Mouse (Mus musculus) lung, postnatal 4 days (tissue): ENCODE data around the gene Rab4b.
A peak's percentile ranks its signal among the peaks of the same experiment; 100 is the strongest.

ENCODE experiments used
- DNase-seq, 2 experiments: peaks; one replicate each; pipeline ENCODE4 v3.0.0; 2021

Gene Rab4b

GRCm38 (mm10) chr7:27178324-27179216 lies at the start of gene Rab4b:
Gene Rab4b, minus strand, starts transcription at chr7:27178896.
- DNase-seq: peak; percentile 100

GRCm38 (mm10) chr7:27228281-27228821 lies 49.7 kb upstream of the Rab4b start, which contains the start of gene Itpkc:
Gene Itpkc, minus strand, starts transcription at chr7:27228661.
- DNase-seq: peak; percentile 94 to 95

GRCm38 (mm10) chr7:27227676-27228075 lies 49.0 kb upstream of the Rab4b start:
- no peak for DNase-seq

- DNase-seq: no peak
Observed at GRCm38 (mm10) chr7:27227276-27227675, 48.6 kb upstream of the Rab4b start.

- DNase-seq: no peak
Observed at GRCm38 (mm10) chr7:27224877-27225575, 46.3 kb upstream of the Rab4b start.

GRCm38 (mm10) chr7:27222538-27222937 lies 43.8 kb upstream of the Rab4b start:
- DNase-seq: no peak

GRCm38 (mm10) chr7:27221939-27222338 lies 43.2 kb upstream of the Rab4b start:
- DNase-seq: no peak

- DNase-seq: no peak
Observed at GRCm38 (mm10) chr7:27219937-27220336, 41.2 kb upstream of the Rab4b start.

- DNase-seq: no peak
Observed at GRCm38 (mm10) chr7:27218586-27218985, 39.9 kb upstream of the Rab4b start.

- no peak for DNase-seq
Observed at GRCm38 (mm10) chr7:27212626-27213025, 33.9 kb upstream of the Rab4b start.

GRCm38 (mm10) chr7:27203730-27204449 lies 25.2 kb upstream of the Rab4b start:
- no peak for DNase-seq

- no peak for DNase-seq
Observed at GRCm38 (mm10) chr7:27198779-27199178, 20.1 kb upstream of the Rab4b start.

GRCm38 (mm10) chr7:27198355-27198754 lies 19.7 kb upstream of the Rab4b start:
- DNase-seq: no peak

GRCm38 (mm10) chr7:27197634-27198033 lies 18.9 kb upstream of the Rab4b start:
- no peak for DNase-seq

- DNase-seq: no peak
Observed at GRCm38 (mm10) chr7:27197136-27197535, 18.4 kb upstream of the Rab4b start.

- peak; percentile 96 to 99 for DNase-seq
Observed at GRCm38 (mm10) chr7:27195681-27196611, 17.2 kb upstream of the Rab4b start, which contains the start of the genes BC024978 and Snrpa. Gene BC024978, plus strand, starts transcription at chr7:27195781. Gene Snrpa, minus strand, starts transcription at chr7:27196271.

- DNase-seq: no peak
Observed at GRCm38 (mm10) chr7:27193731-27194130, 15.0 kb upstream of the Rab4b start.

- no peak for DNase-seq
Observed at GRCm38 (mm10) chr7:27192434-27192833, 13.7 kb upstream of the Rab4b start.

- no peak for DNase-seq
Observed at GRCm38 (mm10) chr7:27189271-27189931, 10.7 kb upstream of the Rab4b start.

- DNase-seq: no peak
Observed at GRCm38 (mm10) chr7:27185986-27186385, 7.3 kb upstream of the Rab4b start.

GRCm38 (mm10) chr7:27184964-27185363 lies 6.3 kb upstream of the Rab4b start:
- DNase-seq: peak in 1 of 2 experiments; percentile 35
